Mouse (Mus musculus) adrenal gland, adult 2 months (tissue): Measurements from ENCODE around the gene Ankrd65. TPM values are rescaled to one million over a fixed set of nuclear protein-coding genes. Genes with fewer than 3 reads are reported as not detected.
"Not testable (repeated sequence)": the region's sequence is repeated elsewhere in the genome, so short reads cannot be mapped to it uniquely, and the experiment has no call there.

ENCODE experiments used
- DNase-seq: peaks from one replicate; pipeline ENCODE4 v3.0.0; 2021
- polyA plus RNA-seq: library from polyadenylated mRNA; depleted of rRNA; stranded (reverse); fragments of >200 nt; gene quantifications from 2 replicates; pipeline ENCODE4 v1.2.3, GENCODE M21; 2012
- total RNA-seq, 2 experiments: library from RNA; stranded (reverse); gene quantifications; 2 replicates each; pipeline ENCODE4 v1.2.3; 2021

Ankrd65 gene
- total and polyA plus RNA-seq, 3 experiments = 0.11 TPM; not detected in 2

DNA sequence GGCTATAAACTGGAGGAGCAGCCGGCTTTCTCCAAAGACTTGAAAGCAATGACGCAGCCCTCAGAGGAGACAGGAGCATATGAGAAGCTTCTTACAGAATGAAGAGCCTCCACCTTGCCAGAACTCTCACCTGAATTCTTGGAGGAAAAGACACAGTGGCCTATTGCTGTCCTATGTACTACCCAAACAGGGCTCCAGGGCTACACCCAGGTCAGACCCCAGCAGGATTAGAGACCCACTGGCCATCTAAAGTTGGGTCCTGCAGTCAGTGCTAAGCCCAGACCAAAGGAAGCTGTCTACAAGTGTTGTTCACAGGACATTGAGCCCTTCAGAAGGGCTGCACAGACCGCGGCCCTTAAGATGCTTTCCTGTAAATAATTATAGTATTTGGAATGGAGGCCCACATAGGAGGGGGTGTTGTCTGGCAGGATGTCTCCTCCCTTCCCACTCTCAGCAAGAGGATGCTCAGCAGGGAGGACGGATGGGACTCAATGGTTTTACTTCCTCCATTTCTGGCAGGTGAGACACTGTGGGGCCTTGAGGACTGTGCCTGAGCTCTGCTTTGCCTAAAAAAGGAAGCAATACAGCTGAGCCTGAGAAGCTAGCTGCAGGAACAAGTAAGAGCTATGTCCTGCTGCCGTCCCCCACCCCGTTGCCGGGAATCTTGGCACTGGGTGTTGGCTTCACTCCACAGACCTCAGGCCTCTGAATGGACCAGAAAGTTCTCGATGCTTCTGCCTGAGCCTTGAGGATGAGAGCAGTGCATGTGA lies 15.1 kb upstream of the Ankrd65 start:
- DNase-seq = peak; percentile 54

DNA sequence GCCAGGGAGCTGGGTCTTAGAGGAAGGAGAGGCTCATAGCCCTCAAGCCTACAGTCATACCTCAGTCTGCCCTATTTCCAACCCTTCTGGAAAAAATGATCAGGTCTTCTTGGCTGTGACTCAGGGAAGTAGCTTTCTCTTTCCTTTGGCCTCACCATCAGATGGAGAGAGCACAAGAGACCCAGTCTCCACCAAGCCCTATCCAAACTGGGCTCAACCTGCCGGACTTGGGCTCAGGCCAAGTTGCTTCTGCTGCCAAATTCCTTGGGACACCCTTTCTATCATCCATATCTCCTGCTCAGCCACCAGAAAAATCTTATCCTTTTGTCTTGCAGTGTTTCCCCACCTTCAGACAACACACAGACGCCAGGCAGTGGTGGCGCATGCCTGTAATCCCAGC lies 14.4 kb upstream of the Ankrd65 start:
- DNase-seq = peak; percentile 60

GRCm38 (mm10) chr4:155776704-155777335 lies 13.4 kb upstream of the Ankrd65 start:
- DNase-seq = peak; percentile 29

GRCm38 (mm10) chr4:155777816-155778215 lies 12.4 kb upstream of the Ankrd65 start:
- peak; percentile 13 for DNase-seq

- no peak for DNase-seq
Measured at GRCm38 (mm10) chr4:155779498-155779897, 10.7 kb upstream of the Ankrd65 start.

DNA sequence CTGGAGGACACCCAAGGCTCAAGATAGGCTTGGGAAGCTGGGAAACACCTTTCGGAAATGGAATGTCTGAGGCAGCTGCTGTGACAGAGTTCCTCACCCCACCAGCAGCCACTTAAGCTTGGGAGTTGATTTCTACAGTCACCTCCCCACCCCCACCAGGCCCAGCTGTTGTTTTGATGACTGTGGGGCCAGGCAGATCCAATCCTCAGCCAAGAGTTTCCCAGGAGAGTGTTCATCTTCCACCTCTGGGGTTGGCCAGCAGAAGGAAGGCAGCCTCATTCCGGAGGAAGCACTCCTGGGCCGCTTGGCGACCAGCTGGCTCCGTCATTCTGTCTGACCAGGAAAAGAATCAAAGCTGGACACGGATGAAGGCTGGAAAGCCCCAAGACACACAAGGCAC lies 9.3 kb upstream of the Ankrd65 start:
- peak; percentile 67 for DNase-seq

- no peak for DNase-seq
Measured at GRCm38 (mm10) chr4:155783486-155784080, 6.7 kb upstream of the Ankrd65 start.

GRCm38 (mm10) chr4:155784081-155784701 lies 6.0 kb upstream of the Ankrd65 start:
- peak; percentile 88 for DNase-seq

GRCm38 (mm10) chr4:155785246-155785645 lies 5.0 kb upstream of the Ankrd65 start:
- DNase-seq = no peak

- DNase-seq = no peak
Measured at GRCm38 (mm10) chr4:155785819-155786218, 4.4 kb upstream of the Ankrd65 start, which contains the start of gene Tmem88b. Tmem88b (minus strand) TSS chr4:155785874.

DNA sequence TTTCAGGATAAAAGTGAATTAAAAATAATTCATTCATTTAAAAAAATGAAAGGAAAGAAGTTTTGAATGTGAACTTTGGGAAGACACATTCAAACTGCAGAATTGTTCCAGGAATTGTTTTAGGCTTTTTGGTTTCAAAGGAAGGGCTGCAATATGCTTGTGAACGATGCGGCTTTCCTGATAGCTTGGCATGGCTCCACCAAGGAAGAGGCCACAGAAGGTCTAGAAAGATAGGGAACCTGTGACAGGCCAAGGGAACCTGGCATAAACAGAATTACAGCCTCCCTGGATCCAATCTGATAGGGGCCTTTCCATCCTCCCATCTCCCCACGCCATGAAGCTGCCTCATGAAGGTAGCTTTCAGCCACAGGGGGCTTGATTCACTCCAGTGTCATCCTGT lies 1.9 kb upstream of the Ankrd65 start:
- no peak for DNase-seq

GRCm38 (mm10) chr4:155788833-155789232 lies 1.4 kb upstream of the Ankrd65 start:
- DNase-seq = not testable (repeated sequence)

DNA sequence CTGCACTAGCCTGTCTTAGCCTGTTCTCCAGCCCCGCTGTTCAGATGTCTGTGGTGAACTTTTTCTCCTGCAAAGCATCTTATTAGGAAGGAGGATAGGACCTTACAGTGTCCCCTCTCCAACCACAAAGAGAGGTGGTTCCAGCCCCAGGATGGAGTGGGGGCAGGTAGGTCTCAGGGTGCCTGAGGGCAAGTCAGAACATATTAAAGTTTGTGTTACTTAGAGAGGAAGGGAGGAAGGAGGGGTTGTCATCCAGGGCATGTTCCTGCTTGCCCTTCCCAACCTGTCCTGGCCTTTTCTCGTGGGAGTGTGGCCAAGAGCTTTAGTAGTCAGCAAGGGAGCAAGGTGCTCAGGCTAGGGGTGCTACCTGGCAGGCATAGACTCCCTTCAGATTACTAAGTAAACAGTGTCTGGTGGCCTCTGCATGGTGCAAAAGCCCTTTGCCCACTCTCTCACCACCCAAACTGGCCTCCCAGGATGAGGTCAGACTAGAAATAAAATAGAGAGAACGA lies 467 bp downstream of the Ankrd65 start:
- no peak for DNase-seq

- no peak for DNase-seq
Measured at GRCm38 (mm10) chr4:155791240-155791933, 1.1 kb downstream of the Ankrd65 start.

DNA sequence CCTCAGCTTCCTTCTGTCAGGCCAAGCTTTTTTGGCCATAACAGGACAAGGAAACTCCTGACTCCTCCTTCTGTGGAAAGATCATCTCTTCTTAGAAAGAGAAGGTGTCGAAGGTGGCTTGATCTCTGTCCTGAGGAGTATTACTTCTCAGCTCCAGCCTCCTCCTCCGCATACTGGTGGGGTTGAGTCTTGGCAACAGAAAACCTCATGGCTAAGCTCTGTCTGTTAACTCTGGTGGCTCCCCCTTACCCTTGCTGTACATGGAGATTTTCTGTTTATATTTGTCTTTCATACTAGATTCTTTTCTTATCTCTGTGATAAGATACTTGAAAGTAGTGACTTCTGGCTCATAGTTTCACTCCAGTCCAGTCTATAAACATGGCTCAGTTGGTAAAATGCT lies 3.5 kb downstream of the Ankrd65 start:
- no peak for DNase-seq

GRCm38 (mm10) chr4:155802075-155802474 lies 11.8 kb downstream of the Ankrd65 start:
- no peak for DNase-seq

DNA sequence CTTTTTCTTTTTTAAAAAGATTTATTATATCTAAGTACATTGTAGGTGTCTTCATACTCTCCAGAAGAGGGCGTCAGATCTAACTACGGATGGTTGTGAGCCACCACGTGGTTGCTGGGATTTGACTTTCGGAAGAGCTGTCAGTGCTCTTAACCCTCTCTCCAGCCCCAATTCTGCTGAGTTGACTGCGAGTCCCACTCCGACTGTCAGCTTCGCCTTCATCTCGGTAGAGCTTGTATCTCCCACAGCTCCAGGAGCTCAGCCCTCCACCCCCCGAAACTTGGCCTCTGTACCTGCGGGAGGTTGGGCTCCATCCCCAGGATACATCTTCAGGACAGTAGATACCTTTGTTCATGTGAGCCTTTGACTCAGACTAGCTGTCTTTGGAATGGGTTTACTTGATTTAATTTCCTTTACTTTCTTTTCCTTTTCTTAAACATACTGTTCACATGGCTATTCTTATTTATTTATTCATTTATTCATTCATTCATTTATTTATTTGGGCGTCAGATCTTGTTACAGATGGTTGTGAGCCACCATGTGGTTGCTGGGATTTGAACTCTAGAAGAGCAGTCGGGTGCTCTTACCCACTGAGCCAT lies 12.6 kb downstream of the Ankrd65 start, which contains the start of gene Mrpl20:
TSS of gene Mrpl20 (plus strand) at position 138 of the 599 bp plus-strand sequence.
- no peak for DNase-seq

- peak; percentile 96 for DNase-seq
Measured at GRCm38 (mm10) chr4:155803340-155804041, 13.3 kb downstream of the Ankrd65 start.

GRCm38 (mm10) chr4:155807841-155808240 lies 17.6 kb downstream of the Ankrd65 start:
- no peak for DNase-seq

DNA sequence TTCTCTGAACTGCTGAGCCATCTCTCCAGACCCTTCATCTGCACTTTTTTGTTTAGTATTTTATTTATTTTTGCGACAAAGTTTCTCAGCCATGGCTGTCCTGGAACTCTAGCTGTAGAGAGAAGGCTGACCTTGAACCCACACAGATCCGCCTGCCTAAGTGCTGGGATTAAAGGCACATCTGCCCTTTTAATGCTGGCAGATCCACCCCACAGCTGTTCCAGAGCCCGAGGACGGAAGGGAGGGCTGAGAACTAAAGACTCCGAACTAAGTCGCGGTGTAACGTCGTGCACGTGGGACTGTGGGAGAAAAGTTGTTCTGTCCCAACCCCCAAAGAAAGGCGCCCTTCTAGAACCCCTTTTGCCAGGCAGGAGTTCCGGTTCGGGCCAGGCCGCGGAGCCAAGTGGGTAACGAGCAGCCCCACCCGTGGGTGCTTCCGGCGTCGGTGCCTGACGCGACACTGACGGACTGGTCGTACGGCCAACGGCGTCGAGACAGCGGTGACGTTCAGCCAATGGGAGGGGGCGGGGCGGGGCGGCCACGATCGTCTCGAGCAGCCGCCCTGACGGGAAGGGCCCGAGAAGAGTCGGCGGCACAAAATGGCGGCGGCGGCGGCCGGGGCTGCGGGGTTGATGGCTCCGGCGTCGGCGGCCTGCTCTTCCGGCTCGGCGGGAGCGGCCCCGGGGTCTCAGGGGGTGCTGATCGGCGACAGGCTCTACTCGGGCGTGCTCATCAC lies 21.9 kb downstream of the Ankrd65 start, which contains the start of gene Ccnl2:
TSS of gene Ccnl2 (plus strand) at position 561 of the 736 bp plus-strand sequence.
- peak; percentile 96 for DNase-seq
